Mouse (Mus musculus): ENCODE measurements around the gene Gtf3c2. TPM values are rescaled to one million over a fixed set of nuclear protein-coding genes. Genes with fewer than 3 reads are reported as not detected.

Gtf3c2 gene
- total and polyA plus RNA-seq, 3 experiments = 22.8 to 96.9 (median 49.4) TPM

DNA sequence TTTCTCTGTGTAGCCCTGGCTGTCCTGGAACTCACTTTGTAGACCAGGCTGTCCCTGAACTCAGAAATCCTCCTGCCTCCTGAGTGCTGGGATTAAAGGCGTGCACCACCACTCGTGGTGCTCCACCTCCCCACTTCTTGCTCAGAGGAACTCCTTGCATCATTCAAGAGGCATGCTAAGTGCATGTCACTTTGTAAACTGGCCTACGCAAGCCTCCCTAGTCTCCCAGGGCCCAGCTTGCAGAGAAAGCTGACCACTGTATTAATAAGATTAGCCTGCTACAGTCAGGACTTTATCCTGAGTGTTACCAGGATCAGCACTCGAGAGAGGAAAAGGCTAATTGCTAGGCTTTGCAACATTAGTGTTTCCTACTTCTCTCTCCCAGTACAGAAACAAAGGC is 11.3 kb downstream of the Gtf3c2 start:
- no peak for TF ChIP-seq MYC (IDR thresholded peaks at IDR 0.05; ENCODE audit: low read depth, low read length)
- Histone ChIP-seq H3K4me1 (ENCODE audit: control insufficient read depth in 1 of 2, insufficient read depth in 2 of 2) (no peaks in the 10 kb centered on the region), H3K27ac (ENCODE audit: insufficient read depth, low read depth) (no peak overlapping the region), H3K4me3 (replicated peaks in 1 of 3; ENCODE audit: low read depth in 2 of 3, low read length in 2 of 3, poor library complexity in 1 of 3) (no peak overlapping the region), H3K4me2 (ENCODE audit: insufficient read depth, low read depth, poor library complexity, severe bottlenecking) (no peak overlapping the region), H3K27me3 (replicated peaks) (no peaks in the 10 kb centered on the region), H3K36me3 (replicated peaks in 1 of 2; ENCODE audit: control insufficient read depth in 1 of 2, insufficient read depth in 1 of 2, low read length in 1 of 2) (peaks cover 74 to 92% of the 10 kb centered on the region in 2 experiments), H3K9me3 (replicated peaks; ENCODE audit: low read length) (no peaks in the 10 kb centered on the region), H3K79me2 (replicated peaks; ENCODE audit: control insufficient read depth, extremely low read depth, insufficient read depth, poor library complexity, severe bottlenecking) (0 out of 2 replicates have a peak, but pooled peaks cover 6% of the 10 kb centered on the region), H3K9ac (ENCODE audit: insufficient read depth, low read depth) (no peak overlapping the region)
- dilution Hi-C loops (cut with MboI; ENCODE audit: extremely low pct_ligation_motif_present, extremely low pct_unique_long_range_greater_than_20kb, low sequenced_read_pairs) = no loop called here
- no peak for DNase-seq (ENCODE audit: extremely low read depth)
- in situ Hi-C loops (cut with MboI; ENCODE audit: low pct_ligation_motif_present, low pct_unique_long_range_greater_than_20kb, low sequenced_read_pairs) = no loop called here

DNA sequence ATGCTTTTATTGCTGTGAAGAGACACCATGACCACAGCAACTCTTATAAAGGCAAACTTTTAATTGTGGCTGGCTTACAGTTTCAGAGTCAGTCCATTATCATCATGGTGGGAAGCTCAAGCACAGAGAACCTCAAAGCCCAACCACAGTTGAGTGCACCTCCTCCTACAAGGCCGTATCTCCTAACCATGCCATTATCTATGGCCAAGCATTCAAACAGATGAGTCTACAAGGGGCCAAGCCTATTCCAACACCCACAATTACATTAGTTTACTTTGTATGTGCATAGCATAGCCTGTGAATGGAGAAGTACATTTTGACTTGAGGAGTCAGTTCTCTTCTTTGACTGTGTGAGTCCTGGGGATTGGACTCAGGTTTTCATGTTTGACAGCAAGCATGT is 15.1 kb downstream of the Gtf3c2 start:
- Histone ChIP-seq H3K9me3 (replicated peaks; ENCODE audit: low read length) (no peaks in the 10 kb centered on the region), H3K27me3 (replicated peaks) (no peaks in the 10 kb centered on the region), H3K27ac (ENCODE audit: insufficient read depth, low read depth) (no peak overlapping the region), H3K4me1 (ENCODE audit: control insufficient read depth in 1 of 2, insufficient read depth in 2 of 2) (no peaks in the 10 kb centered on the region), H3K79me2 (replicated peaks; ENCODE audit: control insufficient read depth, extremely low read depth, insufficient read depth, poor library complexity, severe bottlenecking) (peaks cover 6% of the 10 kb centered on the region; the same call in 1 of the 2 replicates), H3K9ac (ENCODE audit: insufficient read depth, low read depth) (no peak overlapping the region), H3K4me2 (ENCODE audit: insufficient read depth, low read depth, poor library complexity, severe bottlenecking) (no peak overlapping the region), H3K4me3 (replicated peaks in 1 of 3; ENCODE audit: low read depth in 2 of 3, low read length in 2 of 3, poor library complexity in 1 of 3) (no peak overlapping the region), H3K36me3 (replicated peaks in 1 of 2; ENCODE audit: control insufficient read depth in 1 of 2, insufficient read depth in 1 of 2, low read length in 1 of 2) (peaks cover 71 to 96% of the 10 kb centered on the region in 2 experiments)
- in situ Hi-C loops (cut with MboI; ENCODE audit: low pct_ligation_motif_present, low pct_unique_long_range_greater_than_20kb, low sequenced_read_pairs) = no loop called here
- dilution Hi-C loops (cut with MboI; ENCODE audit: extremely low pct_ligation_motif_present, extremely low pct_unique_long_range_greater_than_20kb, low sequenced_read_pairs) = no loop called here
- TF ChIP-seq ZNF384 (IDR thresholded peaks at IDR 0.05; ENCODE audit: low read depth, low read length) (no peak), RAD21 (IDR thresholded peaks at IDR 0.05; ENCODE audit: low read depth, low read length) (no peak), POLR2A (IDR thresholded peaks at IDR 0.05; ENCODE audit: low read depth, low read length) (no peak), MAFK (IDR thresholded peaks at IDR 0.05; ENCODE audit: insufficient replicate concordance, low read length) (no peak), PAX5 (IDR thresholded peaks at IDR 0.05; ENCODE audit: low read length) (no peak), TCF12 (IDR thresholded peaks at IDR 0.05; ENCODE audit: low read depth, low read length) (no peak), ZKSCAN1 (IDR thresholded peaks at IDR 0.05; ENCODE audit: borderline replicate concordance, low read depth, low read length) (no peak), CHD1 (IDR thresholded peaks at IDR 0.05; ENCODE audit: low read depth, low read length) (no peak), MAZ (IDR thresholded peaks at IDR 0.05; ENCODE audit: low read depth, low read length) (no peak)
- DNase-seq (ENCODE audit: extremely low read depth) = no peak

DNA sequence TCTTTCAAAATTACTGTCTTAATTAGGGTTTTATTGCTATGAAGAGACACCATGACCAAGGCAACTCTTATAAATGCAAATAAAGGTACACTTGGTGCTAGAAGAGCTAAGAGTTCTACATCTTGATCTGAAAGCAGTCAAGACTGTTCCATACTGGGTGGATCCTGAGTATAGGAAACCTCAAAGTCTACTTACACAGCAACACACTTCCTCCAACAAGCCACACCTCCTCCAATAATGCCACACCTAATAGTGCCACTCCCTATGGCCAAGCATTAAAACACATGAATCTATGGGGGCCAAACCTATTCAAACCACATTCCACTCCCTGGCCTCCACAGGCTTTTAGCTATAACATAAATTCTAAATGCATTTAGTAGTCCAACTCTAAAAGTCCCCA is 17.5 kb downstream of the Gtf3c2 start:
- no peak overlapping the region for H3K4me2 ChIP-seq (ENCODE audit: insufficient read depth, low read depth, poor library complexity, severe bottlenecking)
- dilution Hi-C loops (cut with MboI; ENCODE audit: extremely low pct_ligation_motif_present, extremely low pct_unique_long_range_greater_than_20kb, low sequenced_read_pairs) (no loop called here), in situ Hi-C loops (cut with MboI; ENCODE audit: low pct_ligation_motif_present, low pct_unique_long_range_greater_than_20kb, low sequenced_read_pairs) (no loop called here)
- no peak for TF ChIP-seq GABPA (IDR thresholded peaks at IDR 0.05; ENCODE audit: insufficient replicate concordance, low read depth, low read length)
- no peaks in the 10 kb centered on the region for H3K27me3 ChIP-seq (replicated peaks)
- H3K9me3 ChIP-seq (replicated peaks; ENCODE audit: low read length) = no peaks in the 10 kb centered on the region
- no peaks in the 10 kb centered on the region for H3K4me1 ChIP-seq (ENCODE audit: control insufficient read depth in 1 of 2, insufficient read depth in 2 of 2)
- H3K36me3 ChIP-seq (replicated peaks in 1 of 2; ENCODE audit: control insufficient read depth in 1 of 2, insufficient read depth in 1 of 2, low read length in 1 of 2) = peaks cover 71 to 96% of the 10 kb centered on the region in 2 experiments
- H3K9ac ChIP-seq (ENCODE audit: insufficient read depth, low read depth) = no peak overlapping the region
- H3K4me3 ChIP-seq (replicated peaks in 1 of 3; ENCODE audit: low read depth in 2 of 3, low read length in 2 of 3, poor library complexity in 1 of 3) = no peak overlapping the region
- H3K27ac ChIP-seq (ENCODE audit: insufficient read depth, low read depth) = no peak overlapping the region
- no peak for DNase-seq (ENCODE audit: extremely low read depth)
- peaks cover 6% of the 10 kb centered on the region; the same call in 1 of the 2 replicates for H3K79me2 ChIP-seq (replicated peaks; ENCODE audit: control insufficient read depth, extremely low read depth, insufficient read depth, poor library complexity, severe bottlenecking)

Measured in CH12.LX (cell line).